Mouse (Mus musculus) gastrocnemius, postnatal 14 days (tissue): ENCODE data around the gene Ankmy1. TPM values are rescaled to one million over a fixed set of nuclear protein-coding genes. Genes with fewer than 3 reads are reported as not detected.

ENCODE experiments used
- DNase-seq: peaks from one replicate; pipeline ENCODE4 v3.0.0; 2021; ENCODE audit warnings: mixed read lengths
- intact Hi-C: fragments of 180-260 bp; cut with DNase I; formaldehyde crosslinking; loops from one replicate; pipeline ENCODE4 v1.15.1; 2025; ENCODE audit warnings: low total_unique reads
- total RNA-seq, 2 experiments: library from RNA; stranded (reverse); gene quantifications; 2 replicates each; pipeline ENCODE4 v1.2.3; 2021

The Ankmy1 gene
- total RNA-seq, 2 experiments from 2014 or later = 0.14 to 0.22 TPM

DNA sequence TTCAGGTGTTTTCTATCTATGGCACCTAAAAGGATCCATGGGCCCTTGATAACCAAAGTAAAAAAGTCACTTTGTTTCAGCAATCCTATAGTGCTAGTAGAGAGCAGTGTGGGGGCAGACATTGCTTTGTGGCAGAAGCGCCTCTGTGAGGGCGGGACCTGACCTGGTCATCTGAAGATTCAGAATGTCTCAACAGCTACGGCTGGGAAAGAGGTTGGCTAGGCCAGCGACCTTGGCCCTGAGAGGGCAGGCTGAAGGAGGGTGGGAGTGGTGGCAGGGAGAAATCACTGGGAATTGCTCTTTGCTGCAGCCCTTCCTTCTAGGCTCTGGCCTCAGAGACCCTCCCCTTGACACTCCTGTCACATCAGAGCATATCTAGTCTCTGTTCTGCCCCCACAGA lies 11.5 kb upstream of the Ankmy1 start:
- no peak for DNase-seq
- intact Hi-C loops = no loop called here

DNA sequence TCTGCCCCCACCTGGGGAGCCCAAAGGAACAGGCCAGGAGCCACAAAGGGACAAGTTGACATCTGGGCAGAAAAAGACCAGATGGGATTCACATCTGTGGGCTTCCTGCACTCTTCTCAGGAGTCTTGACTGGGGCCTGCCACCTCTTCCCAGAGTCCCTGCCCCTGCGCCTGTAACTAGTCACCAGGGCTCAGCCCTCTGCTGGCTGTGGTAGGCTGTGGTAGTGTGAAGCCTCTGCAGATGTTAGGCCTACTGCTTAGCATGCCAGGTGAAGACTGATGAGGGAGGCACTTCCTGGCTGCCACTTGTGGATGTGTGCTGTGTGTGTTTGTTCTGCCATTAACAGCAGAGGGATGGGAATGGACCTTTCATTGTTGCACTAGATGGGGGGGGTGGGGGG lies 9.6 kb upstream of the Ankmy1 start:
- DNase-seq = no peak
- intact Hi-C loops = no loop called here

DNA sequence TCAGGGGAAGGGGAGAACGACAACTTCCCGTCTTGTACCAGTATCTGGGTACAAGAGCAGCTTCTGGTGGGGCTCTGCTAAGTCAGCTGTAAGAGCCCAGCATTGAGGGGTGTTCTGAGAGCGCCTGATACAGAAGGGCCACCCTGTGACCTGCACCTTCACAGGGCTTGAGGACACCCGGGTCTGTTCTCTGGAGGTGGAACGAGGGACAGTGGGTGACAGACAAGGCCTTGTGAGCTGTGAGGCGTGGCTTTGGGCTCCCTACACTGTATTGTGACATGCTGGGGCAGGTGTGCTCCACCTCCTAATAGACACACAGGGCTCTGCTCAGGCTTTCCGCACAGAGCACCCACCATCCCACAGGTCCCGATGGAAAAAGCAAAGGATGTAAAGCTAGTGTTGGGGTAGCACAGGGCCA lies 9.0 kb upstream of the Ankmy1 start:
- no peak for DNase-seq

DNA sequence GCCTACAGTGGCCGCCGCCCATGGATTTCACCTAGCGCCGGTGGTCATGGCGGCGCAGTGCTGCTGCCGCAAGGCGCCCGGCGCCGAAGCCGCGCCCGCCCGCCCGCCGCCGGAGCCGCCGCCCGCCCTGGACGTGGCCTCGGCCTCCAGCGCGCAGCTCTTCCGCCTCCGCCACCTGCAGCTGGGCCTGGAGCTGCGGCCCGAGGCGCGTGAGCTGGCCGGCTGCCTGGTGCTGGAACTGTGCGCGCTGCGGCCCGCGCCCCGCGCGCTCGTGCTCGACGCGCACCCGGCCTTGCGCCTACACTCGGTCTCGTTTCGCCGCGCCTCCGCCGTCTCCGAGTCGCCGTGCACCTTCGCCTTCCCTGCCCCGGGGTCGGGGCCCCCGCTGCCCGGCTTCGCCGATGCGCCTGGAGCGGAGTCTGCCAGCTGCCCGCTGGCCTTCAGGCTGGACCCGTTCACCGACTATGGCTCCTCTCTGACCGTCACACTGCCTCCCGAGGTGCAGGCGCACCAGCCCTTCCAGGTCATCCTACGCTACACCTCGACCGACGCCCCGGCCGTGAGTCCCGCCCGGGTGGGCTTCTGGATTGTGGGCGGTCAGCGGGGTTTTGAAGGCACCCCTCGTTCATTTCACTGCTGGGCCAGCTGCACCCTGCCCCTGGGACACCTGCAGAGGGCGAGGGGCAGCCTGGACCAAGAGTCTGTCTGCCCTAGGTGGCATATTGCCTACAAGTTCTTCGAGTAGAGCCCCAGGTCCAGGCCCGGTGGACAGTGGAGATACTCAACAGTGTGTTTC lies 8.4 kb upstream of the Ankmy1 start:
- intact Hi-C loops = no loop called here
- DNase-seq = peak; percentile 68

More for the DNA sequence above, 9.0 kb upstream of the Ankmy1 start:
- intact Hi-C loops = no loop called here

DNA sequence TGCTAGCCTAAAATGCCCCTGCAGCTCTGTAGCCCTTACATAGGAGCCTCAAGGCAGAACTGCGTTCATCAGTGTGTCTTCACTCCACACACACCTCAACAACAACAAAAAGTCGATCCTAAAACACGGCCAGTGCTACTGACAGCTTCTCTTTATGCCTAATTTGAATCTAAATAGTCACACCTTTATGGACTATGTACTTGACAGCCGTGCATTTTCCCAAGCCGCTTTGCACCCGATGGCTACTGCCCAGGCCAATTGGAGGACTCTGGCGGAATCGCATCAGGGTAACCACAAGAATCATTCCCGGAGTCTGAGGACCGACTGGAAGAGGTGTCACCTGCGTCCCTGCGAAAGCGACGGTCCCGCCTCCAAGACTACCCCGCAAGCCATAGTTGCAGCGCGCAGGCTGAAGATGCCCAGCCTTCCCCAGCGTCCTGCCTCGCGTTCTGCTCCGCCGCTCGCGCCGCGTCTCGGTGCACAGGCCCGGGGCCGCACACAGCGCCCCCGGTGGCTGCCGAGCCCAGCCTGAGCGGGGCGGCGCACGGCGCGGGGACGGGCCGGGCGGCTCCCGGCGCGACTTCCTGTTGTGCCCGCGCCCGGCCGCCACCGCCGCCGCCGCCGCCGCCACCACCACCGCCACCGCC lies 7.7 kb upstream of the Ankmy1 start, which contains the start of gene Rnpepl1:
Gene Rnpepl1, plus strand, starts transcription at position 545 of the 647 bp plus-strand sequence.
- DNase-seq = peak; percentile 79
- intact Hi-C loops = no loop called here

DNA sequence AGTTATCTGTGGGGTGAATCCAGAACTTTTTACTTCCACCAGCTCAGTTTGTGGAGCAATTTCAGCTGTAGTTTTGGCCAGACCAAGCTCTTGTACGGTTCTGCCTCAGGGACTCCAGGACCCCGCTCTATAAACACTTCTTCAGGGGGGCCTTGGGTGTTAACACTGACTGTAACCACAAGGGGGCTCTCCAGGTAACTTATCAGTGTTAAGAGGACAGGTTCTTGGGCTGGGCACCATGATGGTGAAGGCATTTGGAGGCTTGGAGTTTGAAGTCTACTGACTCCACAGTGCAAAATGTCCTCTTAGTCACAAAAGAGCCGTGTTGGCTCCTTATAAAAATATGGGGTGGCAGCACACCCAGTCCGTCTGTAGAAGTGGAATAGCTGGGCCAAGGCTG lies 6.4 kb upstream of the Ankmy1 start:
- intact Hi-C loops = no loop called here
- no peak for DNase-seq

DNA sequence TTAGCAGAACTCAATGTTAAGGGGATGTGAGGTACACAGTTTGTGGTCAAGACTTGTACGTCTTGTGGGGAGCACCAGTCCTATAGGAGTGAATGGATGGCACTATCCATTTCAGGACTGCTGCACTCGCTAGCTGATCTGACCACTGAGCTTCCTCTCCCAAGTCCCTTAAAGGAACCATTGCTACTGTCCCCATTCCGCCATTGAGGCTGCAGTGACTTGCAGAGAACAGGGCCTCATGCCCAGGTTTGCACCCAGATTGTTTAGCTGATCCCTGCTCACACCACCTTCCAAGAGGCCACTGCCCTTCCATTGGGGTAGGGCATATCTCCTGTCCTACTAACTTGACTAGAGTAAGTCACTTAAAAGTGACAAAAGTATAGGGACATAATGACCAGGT lies 6.0 kb upstream of the Ankmy1 start:
- intact Hi-C loops = no loop called here
- no peak for DNase-seq

DNA sequence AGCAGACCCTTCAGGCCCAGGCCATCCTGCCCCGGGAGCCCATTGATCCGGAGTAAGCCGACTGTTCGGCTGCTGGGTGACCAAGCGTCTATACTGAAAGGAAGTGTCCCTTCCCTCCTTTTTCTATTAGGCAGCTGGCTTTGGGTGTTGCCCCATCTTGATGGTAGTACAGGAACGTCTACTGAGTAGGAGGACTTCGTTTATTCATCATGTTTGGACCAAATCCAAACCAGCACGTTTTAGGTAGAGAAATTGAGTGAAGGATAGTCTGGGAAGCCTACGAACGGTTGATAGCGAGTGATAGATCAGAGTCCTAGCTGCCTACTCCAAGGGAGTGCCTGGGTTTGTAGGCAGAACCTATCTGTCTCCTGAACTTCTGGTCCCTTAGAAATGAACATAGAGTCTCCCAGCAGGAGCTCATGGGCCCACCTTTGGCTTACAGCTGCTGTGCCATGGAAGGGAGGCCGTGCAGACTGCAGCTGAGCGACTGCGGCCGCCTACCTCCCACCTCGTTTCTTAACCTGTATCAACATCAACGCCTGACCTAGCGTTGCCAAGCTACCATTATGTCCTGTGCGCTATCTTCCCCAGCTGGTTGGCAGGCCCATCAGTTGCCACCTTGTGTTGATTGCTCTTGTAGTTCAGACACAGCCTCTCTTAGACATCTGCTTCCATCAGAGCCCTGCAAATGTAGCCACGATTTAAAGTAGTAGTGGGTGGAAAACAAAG lies 5.1 kb upstream of the Ankmy1 start:
- intact Hi-C loops = no loop called here
- DNase-seq = no peak

DNA sequence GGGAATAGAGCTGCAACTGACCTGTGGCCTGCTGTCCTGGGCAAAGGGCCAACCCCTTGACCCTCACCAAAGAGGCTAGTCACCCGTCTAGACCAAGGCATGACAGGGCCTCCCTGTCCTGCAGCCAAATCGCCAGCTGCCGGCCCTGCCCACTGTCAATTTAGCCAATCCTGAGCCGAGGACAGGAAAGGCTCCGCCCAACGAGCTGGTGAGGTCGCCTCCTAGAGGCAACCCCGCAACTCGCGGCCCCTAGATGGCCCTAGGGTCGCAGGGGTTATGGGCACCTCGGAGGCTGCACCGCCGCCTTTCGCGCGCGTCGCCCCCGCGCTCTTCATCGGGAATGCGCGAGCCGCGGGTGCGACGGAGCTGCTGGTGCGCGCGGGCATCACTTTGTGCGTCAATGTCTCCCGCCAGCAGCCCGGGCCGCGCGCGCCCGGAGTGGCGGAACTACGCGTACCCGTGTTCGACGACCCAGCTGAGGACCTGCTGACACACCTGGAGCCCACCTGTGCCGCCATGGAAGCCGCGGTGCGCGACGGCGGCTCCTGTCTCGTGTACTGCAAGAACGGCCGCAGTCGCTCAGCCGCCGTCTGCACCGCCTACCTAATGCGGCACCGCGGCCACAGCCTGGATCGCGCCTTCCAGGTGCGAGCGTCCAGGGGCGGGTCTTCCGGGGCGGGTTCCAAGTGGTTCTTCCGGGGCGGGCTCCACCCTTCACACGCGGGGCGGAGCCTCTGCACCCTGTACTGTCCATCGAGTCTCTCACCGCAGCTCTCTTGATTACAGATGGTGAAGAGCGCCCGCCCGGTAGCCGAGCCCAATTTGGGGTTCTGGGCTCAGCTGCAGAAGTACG lies 4.3 kb upstream of the Ankmy1 start, which contains the start of gene Dusp28:
Gene Dusp28, plus strand, starts transcription at position 203 of the 853 bp plus-strand sequence.
- intact Hi-C loops = no loop called here
- peak; percentile 90 for DNase-seq

DNA sequence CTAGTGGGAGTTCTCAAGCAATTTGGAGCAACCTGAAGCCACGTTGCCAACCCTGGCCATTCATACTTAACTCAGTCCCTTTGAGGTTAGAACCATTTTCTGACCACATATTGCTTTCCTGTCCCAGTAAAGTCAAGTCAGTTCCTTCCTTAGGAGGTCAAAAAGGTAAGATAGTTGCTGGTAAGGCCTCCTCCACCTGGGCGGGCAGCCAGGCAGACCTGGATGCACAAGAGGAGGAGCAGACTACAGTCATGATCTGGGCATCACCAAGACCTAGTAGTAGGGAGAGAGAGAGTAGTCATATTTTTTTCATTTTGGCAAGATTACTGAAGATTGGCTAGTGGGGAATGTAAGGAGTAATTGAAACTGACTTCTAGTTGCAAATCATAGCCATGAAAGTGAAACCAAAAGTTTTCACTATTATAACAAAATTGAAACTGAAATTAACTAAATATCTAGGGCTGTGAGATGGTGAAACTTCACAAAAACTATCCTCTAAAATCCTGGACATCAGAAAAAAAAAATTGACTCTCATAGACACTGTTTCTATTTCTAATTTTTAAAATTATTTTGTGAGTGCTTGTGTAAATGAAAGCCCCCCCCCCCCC lies 3.1 kb upstream of the Ankmy1 start:
- no peak for DNase-seq
- intact Hi-C loops = no loop called here

DNA sequence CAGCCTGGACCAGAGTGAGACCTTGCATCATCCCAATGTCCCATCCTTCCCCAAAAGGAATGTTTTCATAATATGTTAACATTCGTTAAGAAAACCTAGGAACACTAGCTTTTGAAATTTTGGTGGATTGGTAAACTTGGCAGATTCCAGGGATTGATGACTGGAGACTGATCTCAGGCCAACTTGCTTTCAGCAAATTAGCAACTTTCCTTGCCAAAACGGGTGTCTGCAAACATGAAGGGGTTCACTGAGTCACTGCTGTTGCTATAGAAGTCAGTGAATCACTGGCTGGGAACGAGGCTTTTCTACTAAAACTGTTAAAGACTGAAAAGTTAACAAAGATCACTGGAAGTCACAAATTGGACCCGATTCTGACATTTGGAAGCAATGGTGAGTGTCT lies 921 bp upstream of the Ankmy1 start:
- intact Hi-C loops = no loop called here
- no peak for DNase-seq

DNA sequence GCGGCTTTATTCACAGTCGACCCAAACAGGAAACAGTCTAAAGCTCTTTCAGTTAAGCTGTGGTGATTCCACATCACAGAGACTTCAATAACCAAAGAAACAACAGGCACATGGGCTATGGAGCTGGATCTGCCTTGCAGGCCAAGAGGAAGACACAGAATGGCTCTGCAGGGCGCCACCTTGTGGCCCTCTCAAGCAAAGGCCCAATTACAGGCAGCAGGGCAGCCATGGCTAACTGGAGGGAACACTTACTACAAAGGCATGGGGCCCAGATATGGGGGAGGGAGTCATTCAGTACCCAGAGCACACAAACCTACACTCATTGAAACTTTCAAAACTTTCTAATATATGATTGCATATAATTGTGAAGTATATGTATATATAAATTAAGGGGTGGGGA lies 7.6 kb downstream of the Ankmy1 start:
- DNase-seq = peak; percentile 75
- intact Hi-C loops = loop anchor here (10.0 kb wide), 1 partner anchor 200 kb away; no protein-coding TSS in a partner anchor

DNA sequence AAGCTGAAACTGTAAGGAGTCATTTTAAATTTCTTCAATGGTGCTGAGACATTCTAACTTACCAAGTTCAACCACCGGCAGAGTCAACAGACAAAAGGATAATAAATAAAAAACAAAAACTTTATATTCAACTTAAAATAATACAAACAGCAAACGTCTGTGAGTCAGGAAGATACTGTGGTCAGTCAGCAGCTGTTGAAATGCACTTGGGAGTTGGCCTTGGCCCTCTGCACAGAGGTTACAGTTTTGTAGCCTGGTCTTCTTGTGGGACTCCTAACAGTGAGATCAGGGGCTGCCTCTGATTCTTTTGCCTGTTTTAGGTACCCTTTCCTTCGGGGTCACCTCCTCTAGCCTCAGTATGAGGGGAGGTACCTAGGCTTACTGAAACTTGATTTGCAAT lies 8.8 kb downstream of the Ankmy1 start:
- no peak for DNase-seq
- intact Hi-C loops = loop anchor here (5.0 to 10.0 kb wide), 2 partner anchors 42 to 199 kb away; no protein-coding TSS in a partner anchor

DNA sequence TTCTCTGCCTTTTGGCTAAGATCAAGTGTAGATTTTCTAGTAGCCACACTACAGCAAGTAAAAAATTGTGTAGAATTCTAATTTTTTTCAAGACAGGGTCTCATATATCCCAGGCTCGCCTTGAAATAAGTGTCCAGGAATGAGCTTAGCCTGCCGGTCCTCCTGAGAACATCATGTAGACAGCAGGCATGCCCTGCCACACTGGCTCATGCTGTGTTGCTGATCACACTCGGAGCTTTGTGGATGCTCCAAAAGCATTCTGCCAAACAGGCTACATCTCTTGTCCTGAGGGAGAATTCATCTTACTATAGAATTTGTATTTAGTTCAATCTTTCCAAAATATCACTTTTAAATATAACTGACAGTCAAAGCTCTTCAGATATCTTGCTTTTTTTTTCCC lies 9.9 kb downstream of the Ankmy1 start:
- intact Hi-C loops = loop anchor here (5.0 to 10.0 kb wide), 2 partner anchors 40 to 198 kb away; no protein-coding TSS in a partner anchor
- no peak for DNase-seq

DNA sequence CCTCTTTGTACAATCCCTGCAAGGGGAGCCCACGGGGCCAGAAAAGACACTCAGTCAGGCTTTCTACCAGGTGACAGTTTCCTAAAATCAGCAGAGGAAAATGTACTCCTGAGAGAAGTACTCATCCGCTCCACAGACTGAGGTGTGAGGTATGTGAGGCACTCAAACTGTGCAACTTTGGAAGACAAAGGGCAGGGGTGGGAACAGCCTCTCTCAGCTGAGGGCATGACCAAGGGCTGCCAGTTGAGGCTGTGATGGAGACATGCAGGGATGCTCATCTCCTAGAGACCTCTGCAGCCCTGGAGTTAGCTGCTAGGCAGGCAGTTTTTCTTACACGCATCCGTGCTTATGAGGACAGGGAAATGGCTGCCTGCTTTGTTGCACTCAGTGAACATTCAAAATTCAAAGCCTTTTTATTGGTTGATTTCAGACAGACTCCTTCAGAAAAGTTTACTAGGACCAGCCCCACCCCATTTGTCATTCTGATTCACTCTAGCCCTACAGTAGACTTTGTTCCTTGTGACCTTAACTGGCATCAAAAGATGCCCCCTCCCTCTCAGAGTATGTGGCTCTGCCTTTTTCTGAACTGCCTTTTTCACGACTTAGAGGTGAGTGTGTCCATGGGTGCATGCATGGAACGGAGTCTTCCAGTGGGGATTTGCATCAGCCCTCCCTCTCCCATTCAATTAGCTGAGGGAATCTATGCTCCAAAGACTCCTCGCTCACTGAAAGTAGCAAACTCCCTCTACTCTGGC lies 13.6 kb downstream of the Ankmy1 start:
- DNase-seq = no peak
- intact Hi-C loops = no loop called here

DNA sequence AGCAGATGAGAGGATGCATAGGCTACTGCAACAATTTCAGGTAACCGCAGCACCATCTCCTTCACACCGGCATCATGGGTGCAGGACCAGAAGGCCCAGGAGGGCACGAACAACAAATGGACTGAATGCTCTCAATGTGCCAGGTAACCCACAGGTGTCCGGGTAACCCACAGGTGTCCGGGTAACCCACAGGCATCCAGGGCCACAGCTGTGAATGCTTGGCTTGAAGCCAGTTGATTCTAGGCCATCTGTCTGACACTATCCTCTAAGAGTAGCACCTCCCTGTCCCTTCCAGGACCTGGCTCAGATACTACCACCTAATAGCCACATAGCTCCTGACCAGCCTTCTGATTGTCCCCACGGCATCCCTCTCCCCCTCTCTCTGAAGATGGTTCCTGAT lies 20.7 kb downstream of the Ankmy1 start:
- DNase-seq = no peak
- intact Hi-C loops = no loop called here

DNA sequence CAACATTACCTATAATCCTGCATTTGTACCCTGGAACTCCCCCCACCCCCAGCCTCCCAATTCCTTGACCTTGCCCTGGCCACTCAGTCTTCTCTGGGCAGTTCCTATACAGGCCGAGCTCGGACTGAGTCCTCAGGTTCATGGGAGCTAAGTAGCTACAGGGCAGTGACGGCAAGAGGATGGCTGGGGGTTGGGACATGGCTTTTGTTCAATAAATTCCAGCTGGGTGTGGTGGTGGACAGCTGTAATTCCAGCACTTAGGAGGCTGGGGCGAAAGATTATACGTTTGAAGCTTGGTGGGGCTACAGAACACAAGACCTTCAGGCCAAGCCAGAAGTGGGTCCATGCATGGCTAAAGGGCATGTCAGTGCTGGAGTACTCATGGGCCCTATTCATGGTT lies 22.6 kb downstream of the Ankmy1 start:
- no peak for DNase-seq
- intact Hi-C loops = no loop called here

DNA sequence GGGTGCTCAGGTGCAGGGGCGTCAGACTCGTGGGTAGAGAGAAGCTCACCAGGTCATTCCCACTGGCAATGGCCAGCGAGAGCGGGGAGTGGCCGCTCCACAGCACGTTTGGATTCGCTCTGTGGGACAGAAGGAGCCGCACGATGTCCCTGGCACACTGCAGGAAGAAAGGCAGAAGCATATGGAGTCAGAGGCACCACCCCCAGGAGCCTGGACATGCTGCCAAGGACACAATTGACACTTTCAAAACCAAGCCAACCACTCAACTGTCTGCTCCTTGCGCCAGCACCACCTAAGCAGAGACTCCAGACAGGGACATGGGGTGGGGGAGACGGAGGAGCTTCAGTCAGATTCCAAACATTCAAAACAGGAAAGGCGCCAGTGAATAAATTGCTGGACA lies 23.4 kb downstream of the Ankmy1 start:
- intact Hi-C loops = no loop called here
- no peak for DNase-seq
